ENCODE assay signal across 8 mouse cellular contexts in the genomic region with DNA sequence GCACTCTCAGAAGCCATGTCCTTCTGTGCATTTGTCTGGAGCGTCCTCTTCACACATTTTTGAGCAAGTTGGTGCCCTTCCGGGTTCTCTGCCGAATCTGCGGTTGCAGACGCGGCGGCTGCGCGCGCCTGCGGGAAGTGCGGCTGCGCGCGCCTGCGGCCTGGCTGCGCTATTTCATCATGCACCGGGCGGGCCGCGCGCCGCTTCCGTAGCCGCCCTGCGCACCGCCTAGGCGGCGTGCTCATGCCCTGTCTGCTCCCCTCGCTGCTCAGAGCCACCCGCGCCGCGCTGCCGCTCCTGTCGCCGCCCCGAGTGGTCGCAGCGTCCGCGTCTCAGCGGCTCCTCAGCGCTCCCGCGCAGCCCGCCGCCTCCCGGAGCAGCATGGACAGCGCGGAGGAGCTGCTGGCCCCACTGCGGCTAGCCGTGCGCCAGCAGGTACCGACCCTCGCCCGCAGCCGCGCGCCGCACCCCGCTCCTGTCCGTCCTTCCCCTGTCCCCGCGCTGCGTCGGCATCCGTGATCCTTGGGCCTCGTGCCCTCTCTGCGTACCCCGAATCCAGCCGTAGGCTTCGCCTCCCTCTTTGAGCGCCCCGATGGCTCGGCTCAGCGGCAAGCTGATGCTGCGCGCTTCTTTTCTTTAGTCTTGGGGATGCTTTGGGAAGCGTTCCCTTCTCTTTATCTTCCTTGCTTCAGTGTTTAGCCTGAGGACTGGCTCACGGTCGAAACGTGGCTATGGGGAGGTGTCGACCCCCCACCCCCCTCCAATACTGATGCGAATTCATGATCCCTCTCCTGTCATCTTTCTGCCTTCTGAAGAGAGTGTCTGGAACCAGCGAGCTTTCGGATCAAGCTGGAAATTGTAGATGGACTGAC. TPM values are rescaled to one million over a fixed set of nuclear protein-coding genes. Genes with fewer than 3 reads are reported as not detected.
A peak's percentile ranks its signal among the peaks of the same experiment; 100 is the strongest.
DNase-seq lines count a peak whose midpoint lies in the region; ATAC-seq lines count a peak whose summit lies in the region.

A gene (plus strand): TSS at position 209 of the 872 bp plus-strand sequence.

- peak; percentile 87 for ATAC-seq in common myeloid progenitor, adult 5-6 weeks (replicated peaks; ENCODE audit: low read depth, poor library complexity, severe bottlenecking)

- peak within 1 kb of the TSS; percentile 100 for H3K4me3 ChIP-seq in megakaryocyte, embryonic 14.5 days (replicated peaks)

- H3K27me3 ChIP-seq in megakaryocyte, embryonic 14.5 days (replicated peaks), result peaks cover 7% of the 10 kb centered on the region

- H3K36me3 ChIP-seq in megakaryocyte, embryonic 14.5 days (replicated peaks; ENCODE audit: low read length), result peaks cover 5% of the 10 kb centered on the region

- H3K9me3 ChIP-seq in megakaryocyte, embryonic 14.5 days, result peaks cover 12% of the 10 kb centered on the region

- peak; percentile 93 for DNase-seq in ZHBTc4 (ENCODE audit: low read depth, low spot score)
- DNase-seq in gastrocnemius, adult 8-10 months (ENCODE audit: low spot score in 2 of 2), result peak; percentile 76 to 84
- DNase-seq in hindlimb bud, embryonic 11.5 days (ENCODE audit: extremely low spot score, low read depth, low spot score), result peak; percentile 46
- DNase-seq in left cerebral cortex, adult 8-10 months (ENCODE audit: low spot score in 2 of 2), result peak; percentile 76 to 84
- peak; percentile 91 to 92 for DNase-seq in right cerebral cortex, postnatal 10 days (ENCODE audit: low spot score in 2 of 2)
- DNase-seq in urinary bladder, postnatal 25 days (ENCODE audit: low spot score), result peak; percentile 83

- H3K4me1 ChIP-seq in megakaryocyte, embryonic 14.5 days, result peaks cover 44% of the 10 kb centered on the region

RNA-seq across cellular contexts. Expression of the gene that starts here (rescaled TPM):
- 116 and 130 TPM in 2 replicates for total RNA-seq in common myeloid progenitor, adult 5-6 weeks (2017)
- total RNA-seq in gastrocnemius, adult 8-10 months (2022), result 10 to 100 TPM; 59.6 to 64.6 (median 60.4) TPM
- 100 to 1,000 TPM; 138 to 142 (median 140) TPM for total RNA-seq in left cerebral cortex, adult 8-10 months (2022)
- 57.4 and 75.3 TPM in 2 replicates for polyA plus RNA-seq in megakaryocyte, embryonic 14.5 days (2012; ENCODE audit: insufficient read depth, low replicate concordance)

Comparison
In these comparisons a context has a peak if more than half of its experiments do, and no peak if none do; other contexts are left out.
1. Peak in every context shown above with its lines: DNase-seq, ATAC-seq and H3K4me3 ChIP-seq.